Mouse (Mus musculus) CD4-positive naive resting alpha-beta T cell, adult 76 days (primary cell): ENCODE data around the gene Cdh9. TPM values are rescaled to one million over a fixed set of nuclear protein-coding genes. Genes with fewer than 3 reads are reported as not detected.

Experiments used
- total RNA-seq: library from RNA; stranded (reverse); gene quantifications from one replicate; pipeline ENCODE4 v1.2.4, GENCODE M21; 2023

Cdh9 gene
- not detected for total RNA-seq

GRCm38 (mm10) chr15:16728470-16729011, at the start of gene Cdh9:
Gene Cdh9, plus strand, starts transcription at chr15:16728756.

